Mouse (Mus musculus) bone marrow macrophage, adult 2 months (primary cell): ENCODE measurements around the gene Ccdc78.

Source experiments
- CTCF ChIP-seq: IDR thresholded peaks from 2 replicates; pipeline ENCODE4 v1.5.1; 2012; ENCODE audit warnings: low read depth, mild to moderate bottlenecking, low read length, moderate library complexity
- POLR2A ChIP-seq: IDR thresholded peaks from 2 replicates; pipeline ENCODE4 v1.6.1; 2012; ENCODE audit warnings: mild to moderate bottlenecking, low read depth, low read length, borderline replicate concordance

GRCm38 (mm10) chr17:25833961-25834594, 47.7 kb downstream of the Ccdc78 start:
- TF ChIP-seq CTCF (no peak), POLR2A (no peak)
